Mouse (Mus musculus) CD8-positive naive resting alpha-beta T cell, adult 2 months (primary cell): ENCODE data around the gene Dner.

Experiments
- DNase-seq, 2 experiments: peaks; one replicate each; pipeline ENCODE4 v3.0.0; 2022; ENCODE audit warnings: low read depth in 2 of 2, low spot score in 2 of 2

The Dner gene

GRCm38 (mm10) chr1:84405551-84406290 is 290.3 kb downstream of the Dner start:
- no peak for DNase-seq

- no peak for DNase-seq
Measured at GRCm38 (mm10) chr1:84404880-84405279, 291.1 kb downstream of the Dner start.

GRCm38 (mm10) chr1:84402154-84402553 is 293.9 kb downstream of the Dner start:
- no peak for DNase-seq

- DNase-seq = no peak
Measured at GRCm38 (mm10) chr1:84399671-84400070, 296.4 kb downstream of the Dner start.

- no peak for DNase-seq
Measured at GRCm38 (mm10) chr1:84399118-84399517, 296.9 kb downstream of the Dner start.

GRCm38 (mm10) chr1:84396787-84397186 is 299.2 kb downstream of the Dner start:
- no peak for DNase-seq

GRCm38 (mm10) chr1:84395928-84396327 is 300.1 kb downstream of the Dner start:
- DNase-seq = no peak

GRCm38 (mm10) chr1:84390961-84391360 is 305.1 kb downstream of the Dner start:
- no peak for DNase-seq

- no peak for DNase-seq
Measured at GRCm38 (mm10) chr1:84387616-84388015, 308.4 kb downstream of the Dner start.

- DNase-seq = no peak
Measured at GRCm38 (mm10) chr1:84386481-84387146, 309.4 kb downstream of the Dner start.

- no peak for DNase-seq
Measured at GRCm38 (mm10) chr1:84382709-84383108, 313.3 kb downstream of the Dner start.

- DNase-seq = no peak
Measured at GRCm38 (mm10) chr1:84382064-84382463, 314.0 kb downstream of the Dner start.

- DNase-seq = no peak
Measured at GRCm38 (mm10) chr1:84380895-84381294, 315.1 kb downstream of the Dner start.

- no peak for DNase-seq
Measured at GRCm38 (mm10) chr1:84367733-84368132, 328.3 kb downstream of the Dner start.

- no peak for DNase-seq
Measured at GRCm38 (mm10) chr1:84366553-84366952, 329.5 kb downstream of the Dner start.

GRCm38 (mm10) chr1:84363967-84364366 is 332.1 kb downstream of the Dner start, which contains the start of gene Pid1:
Pid1 (minus strand) TSS chr1:84364180.
- DNase-seq = no peak

GRCm38 (mm10) chr1:84362709-84363617 is 333.1 kb downstream of the Dner start:
- no peak for DNase-seq

- DNase-seq = no peak
Measured at GRCm38 (mm10) chr1:84362209-84362608, 333.8 kb downstream of the Dner start.

GRCm38 (mm10) chr1:84361389-84361788 is 334.6 kb downstream of the Dner start:
- DNase-seq = no peak

GRCm38 (mm10) chr1:84359611-84360500 is 336.2 kb downstream of the Dner start:
- no peak for DNase-seq

- no peak for DNase-seq
Measured at GRCm38 (mm10) chr1:84357216-84357615, 338.8 kb downstream of the Dner start.
